Mouse (Mus musculus) hindbrain, embryonic 10.5 days (tissue): Measurements from ENCODE around the gene Amh. TPM values are rescaled to one million over a fixed set of nuclear protein-coding genes. Genes with fewer than 3 reads are reported as not detected.

ENCODE experiments used
- DNase-seq: peaks from one replicate; pipeline ENCODE4 v3.0.0-alpha.2; 2017; ENCODE audit warnings: low spot score
- H3K27ac ChIP-seq: fragments of 300-500 bp; sonication (generic); 2 replicates; pipeline ENCODE4 v1.5.1; 2016; ENCODE audit warnings: mild to moderate bottlenecking, moderate library complexity
- H3K27me3 ChIP-seq: fragments of 300-500 bp; sonication (generic); 2 replicates; pipeline ENCODE4 v1.6.1; 2016; ENCODE audit warnings: mild to moderate bottlenecking; ENCODE audit not compliant: poor library complexity, insufficient read depth, severe bottlenecking
- H3K36me3 ChIP-seq: fragments of 300-500 bp; sonication (generic); 2 replicates; pipeline ENCODE4 v1.6.1; 2016; ENCODE audit warnings: mild to moderate bottlenecking, moderate library complexity
- H3K4me1 ChIP-seq: fragments of 300-500 bp; sonication (generic); replicated peaks from 2 replicates; pipeline ENCODE4 v1.6.1; 2016; ENCODE audit warnings: mild to moderate bottlenecking
- H3K4me3 ChIP-seq: fragments of 300-500 bp; sonication (generic); 2 replicates; pipeline ENCODE4 v1.5.1; 2016; ENCODE audit warnings: mild to moderate bottlenecking, moderate library complexity
- H3K9me3 ChIP-seq: fragments of 300-500 bp; sonication (generic); 2 replicates; pipeline ENCODE4 v1.6.1; 2016; ENCODE audit warnings: mild to moderate bottlenecking, moderate library complexity
- whole genome bisulfite sequencing: fragments of 180-500 bp; shearing (Covaris S2); methylation state at CpG from one replicate; pipeline ENCODE4 v1.1.7; 2016; 5-methylcytosine and 5-hydroxymethylcytosine counted together
- polyA plus RNA-seq: library from polyadenylated mRNA; unstranded; fragments of >200 nt; fragmentation: Nextera tagmentation; extraction: Ambion mirVana; gene quantifications from 2 replicates; pipeline ENCODE4 v1.2.1, GENCODE M21; 2016

The Amh gene
- polyA plus RNA-seq, result 0.12 and 0.16 TPM in 2 replicates

DNA sequence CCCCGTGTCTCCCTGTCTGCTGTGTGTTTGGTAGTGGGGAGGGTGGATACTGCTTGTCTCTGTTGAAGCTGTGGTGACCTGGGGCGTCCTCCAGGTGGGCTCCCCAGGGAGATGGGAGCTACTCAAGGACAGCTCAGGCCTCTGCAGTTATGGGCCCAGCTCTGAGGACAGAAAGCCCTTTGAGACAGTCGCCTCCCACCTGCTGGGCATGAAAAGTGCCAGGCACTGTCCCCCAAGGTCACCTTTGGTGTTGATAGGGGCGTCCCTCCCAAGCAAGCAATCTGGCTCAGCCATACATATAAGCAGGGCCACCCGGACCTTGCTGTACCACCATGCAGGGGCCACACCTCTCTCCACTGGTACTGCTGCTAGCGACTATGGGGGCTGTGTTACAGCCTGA is at the start of gene Amh:
Amh (plus strand) TSS at position 328 of the 400 bp plus-strand sequence.
- H3K4me3 ChIP-seq, result peak within 1 kb of the TSS; percentile 66; the same call in 1 of the 2 replicates
- H3K27me3 ChIP-seq, result peaks cover 48% of the 10 kb centered on the region
- H3K27ac ChIP-seq, result no peak within 1 kb of the TSS
- peaks cover 63% of the 10 kb centered on the region for H3K36me3 ChIP-seq
- DNase-seq, result no peak
- 69% methylated on average over 6 of the region's 6 CpGs for WGBS
- no peaks in the 10 kb centered on the region for H3K9me3 ChIP-seq
- peaks cover 52% of the 10 kb centered on the region for H3K4me1 ChIP-seq

DNA sequence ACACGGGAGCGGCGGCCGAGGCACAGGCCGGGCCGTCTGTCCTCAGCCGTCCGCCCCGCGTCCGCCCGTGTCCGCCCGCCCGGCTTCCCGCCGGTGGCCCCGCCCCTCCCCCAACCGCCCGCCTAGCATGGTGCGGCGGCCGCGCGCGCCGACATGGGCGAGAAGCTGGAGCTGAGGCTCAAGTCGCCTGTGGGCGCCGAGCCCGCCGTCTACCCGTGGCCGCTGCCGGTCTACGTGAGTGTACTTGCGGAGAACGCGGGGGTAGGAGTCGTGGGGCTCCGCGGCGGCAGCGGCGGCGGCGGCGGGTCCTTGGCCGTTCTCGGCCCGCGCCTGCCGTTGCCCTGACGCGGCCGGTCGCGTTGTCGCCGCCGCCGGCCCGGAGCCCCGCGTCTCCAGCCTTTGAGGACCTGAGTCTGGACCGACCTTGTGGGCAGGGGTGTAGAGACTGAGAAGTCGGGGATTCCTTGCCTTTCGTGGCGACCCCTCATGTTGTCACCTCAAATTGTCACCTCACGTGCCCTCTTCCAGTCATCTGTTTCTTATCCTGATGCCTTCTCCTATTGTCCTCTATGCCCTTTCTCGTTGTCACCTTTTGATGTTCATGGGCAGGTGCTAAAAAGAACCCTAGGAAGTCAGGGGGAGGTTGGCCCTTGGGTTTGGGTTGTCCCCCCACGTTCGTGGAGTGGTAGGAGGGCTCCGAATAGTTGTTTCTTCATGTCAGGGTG is 49.6 kb upstream of the Amh start:
- DNase-seq, result no peak
- Histone ChIP-seq H3K4me1 (peaks cover 68% of the 10 kb centered on the region), H3K36me3 (no peaks in the 10 kb centered on the region), H3K9me3 (no peaks in the 10 kb centered on the region), H3K4me3 (peak overlapping the region; percentile 91), H3K27ac (peak overlapping the region; percentile 97), H3K27me3 (no peaks in the 10 kb centered on the region)
- under 1% methylated on average over 74 of the region's 75 CpGs for WGBS

DNA sequence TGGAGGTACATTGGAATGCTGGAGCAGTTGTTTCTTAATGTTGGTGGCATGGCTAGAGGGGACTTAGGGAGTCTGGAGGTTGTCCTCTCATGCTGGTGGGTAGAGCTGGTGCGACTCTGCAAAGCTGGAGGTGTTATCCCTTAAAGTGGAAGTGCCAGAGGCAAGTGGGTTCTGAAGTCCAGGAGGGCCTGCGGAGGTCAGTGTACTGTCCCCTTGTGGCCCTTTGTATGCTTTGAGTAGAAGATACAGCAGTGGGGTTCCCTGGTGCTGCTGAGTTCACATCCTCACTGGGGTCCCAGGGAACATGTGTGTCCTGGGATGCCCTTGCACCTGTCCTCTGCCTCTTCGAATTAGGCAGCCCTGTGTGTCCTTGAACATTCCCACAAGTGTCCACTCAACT is 48.9 kb upstream of the Amh start:
- Histone ChIP-seq H3K4me3 (peak overlapping the region; percentile 91), H3K27me3 (no peaks in the 10 kb centered on the region), H3K36me3 (no peaks in the 10 kb centered on the region), H3K9me3 (no peaks in the 10 kb centered on the region), H3K27ac (peak overlapping the region; percentile 97), H3K4me1 (peaks cover 74% of the 10 kb centered on the region)
- no peak for DNase-seq
- 36% methylated on average over 3 of the region's 3 CpGs for WGBS

- Histone ChIP-seq H3K27me3 (no peaks in the 10 kb centered on the region), H3K9me3 (no peaks in the 10 kb centered on the region), H3K36me3 (no peaks in the 10 kb centered on the region), H3K4me3 (peak overlapping the region; percentile 91), H3K4me1 (peaks cover 71% of the 10 kb centered on the region), H3K27ac (peak overlapping the region; percentile 97; the same call in 1 of the 2 replicates)
- DNase-seq, result no peak
- 72% methylated on average over 2 of the region's 2 CpGs for WGBS
These were observed 48.5 kb upstream of the Amh start for GRCm38 (mm10) chr10:80756509-80756908.

GRCm38 (mm10) chr10:80756967-80757366 is 48.1 kb upstream of the Amh start:
- H3K4me1 ChIP-seq, result peaks cover 66% of the 10 kb centered on the region
- H3K4me3 ChIP-seq, result peak overlapping the region; percentile 91
- H3K9me3 ChIP-seq, result no peaks in the 10 kb centered on the region
- 76% methylated on average over 4 of the region's 4 CpGs for WGBS
- DNase-seq, result no peak
- H3K27me3 ChIP-seq, result no peaks in the 10 kb centered on the region
- no peaks in the 10 kb centered on the region for H3K36me3 ChIP-seq
- 0 out of 2 replicates have a peak overlapping the region, but pooled peaks have one; percentile 97 for H3K27ac ChIP-seq

- Histone ChIP-seq H3K4me3 (peak overlapping the region; percentile 91), H3K27ac (no peak overlapping the region), H3K36me3 (peaks cover 4% of the 10 kb centered on the region; the same call in 1 of the 2 replicates), H3K27me3 (no peaks in the 10 kb centered on the region), H3K4me1 (peaks cover 58% of the 10 kb centered on the region), H3K9me3 (no peaks in the 10 kb centered on the region)
- 39% methylated on average over 5 of the region's 5 CpGs for WGBS
- peak; percentile 59 for DNase-seq
These were observed 47.3 kb upstream of the Amh start for GRCm38 (mm10) chr10:80757717-80758116.

DNA sequence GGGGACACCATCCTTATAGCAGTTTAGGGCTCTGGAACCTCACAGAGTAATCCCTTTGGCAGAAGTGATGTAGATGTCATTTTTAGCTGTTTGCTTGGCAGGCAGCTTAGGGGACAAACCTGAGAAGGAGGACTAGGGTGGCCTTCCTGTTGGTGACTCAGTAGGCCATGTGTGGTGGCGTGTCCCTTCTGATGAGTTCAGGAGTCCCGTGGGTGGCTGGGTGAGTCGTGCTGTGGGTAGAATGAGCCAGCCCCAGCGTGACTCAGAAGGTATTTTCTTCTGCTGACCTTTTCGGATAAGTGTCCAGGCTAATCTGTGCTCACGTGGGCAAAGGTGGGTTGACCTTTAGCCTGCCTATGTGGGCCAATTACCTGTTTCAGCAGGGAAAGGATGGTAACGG is 46.4 kb upstream of the Amh start:
- peaks cover 13% of the 10 kb centered on the region; the same call in 1 of the 2 replicates for H3K36me3 ChIP-seq
- H3K9me3 ChIP-seq, result no peaks in the 10 kb centered on the region
- no peaks in the 10 kb centered on the region for H3K27me3 ChIP-seq
- peak overlapping the region; percentile 7; the same call in 1 of the 2 replicates for H3K4me3 ChIP-seq
- H3K4me1 ChIP-seq, result peaks cover 63% of the 10 kb centered on the region
- WGBS, result 85% methylated on average over 7 of the region's 7 CpGs
- DNase-seq, result no peak
- no peak overlapping the region for H3K27ac ChIP-seq

DNA sequence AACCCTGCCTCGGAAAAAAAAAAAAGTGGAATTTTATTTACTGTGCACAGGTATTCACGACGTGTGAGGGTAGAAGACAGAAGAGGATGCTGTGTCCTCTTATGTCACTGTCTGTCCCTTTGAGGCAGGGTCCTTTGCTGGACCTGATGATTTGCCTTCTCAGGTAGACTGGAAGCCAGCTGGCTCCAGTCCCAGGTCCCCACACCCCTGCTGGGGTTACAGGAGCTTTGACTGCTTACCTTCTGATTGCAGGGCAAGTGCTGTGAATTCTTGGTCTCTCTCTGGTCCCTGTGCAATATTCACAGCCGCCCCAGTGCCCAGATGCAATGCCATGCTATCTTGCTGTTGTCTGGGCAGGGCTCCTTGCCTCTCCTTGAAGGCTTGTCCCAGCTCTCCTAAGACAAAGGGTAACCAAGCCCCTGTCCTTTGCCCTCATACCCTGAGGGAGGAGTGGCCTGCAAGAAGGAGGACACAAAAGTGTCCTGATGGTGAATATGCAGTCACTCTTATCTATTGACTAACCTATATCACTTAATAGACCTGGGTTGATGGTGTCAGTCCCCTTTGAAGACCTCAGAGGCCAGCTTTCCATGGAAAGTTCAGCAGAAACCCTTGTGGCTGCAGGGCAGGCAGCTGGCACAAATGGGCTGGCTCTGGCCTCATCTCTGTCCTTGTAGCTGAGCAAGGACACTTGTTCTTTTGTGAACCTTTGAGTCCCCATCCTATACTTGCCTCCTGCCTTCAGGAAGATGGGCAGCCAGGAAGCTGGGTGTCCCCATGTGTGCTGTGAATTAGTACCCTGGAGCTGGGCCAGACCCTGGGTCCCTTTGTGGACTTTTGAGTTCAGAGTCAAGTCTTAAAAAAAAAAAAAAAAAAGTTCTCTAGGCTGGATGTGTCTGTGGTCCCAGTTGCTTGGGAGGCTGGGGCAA is 44.2 kb upstream of the Amh start:
- no peak for DNase-seq
- Histone ChIP-seq H3K27me3 (no peaks in the 10 kb centered on the region), H3K9me3 (no peaks in the 10 kb centered on the region), H3K27ac (no peak overlapping the region), H3K4me1 (peaks cover 55% of the 10 kb centered on the region), H3K36me3 (peaks cover 35% of the 10 kb centered on the region), H3K4me3 (no peak overlapping the region)
- 87% methylated on average over 4 of the region's 4 CpGs for WGBS

DNA sequence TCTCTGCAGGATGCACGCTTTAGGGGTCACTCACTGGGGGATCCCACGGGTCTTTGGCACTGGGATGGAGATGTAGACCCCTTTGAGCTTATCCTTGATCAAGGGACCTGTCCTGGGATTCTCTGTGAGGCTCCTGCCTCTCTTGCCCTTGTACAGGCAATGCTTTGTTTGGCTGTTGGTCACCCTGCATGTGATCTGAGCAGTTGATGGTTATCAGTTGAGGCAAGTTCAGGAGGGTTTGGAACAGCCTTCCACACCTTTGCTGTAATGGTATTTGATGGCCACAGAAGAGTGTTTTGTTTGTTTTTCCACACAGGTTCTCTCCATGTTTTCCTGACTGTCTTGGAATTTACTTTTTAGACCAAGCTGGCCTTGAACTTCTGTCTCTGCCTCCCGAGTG is 43.2 kb upstream of the Amh start:
- Histone ChIP-seq H3K9me3 (no peaks in the 10 kb centered on the region), H3K36me3 (peaks cover 45% of the 10 kb centered on the region), H3K4me3 (no peak overlapping the region), H3K27ac (no peak overlapping the region), H3K27me3 (no peaks in the 10 kb centered on the region), H3K4me1 (peaks cover 53% of the 10 kb centered on the region)
- 75% methylated on average over 3 of the region's 3 CpGs for WGBS
- DNase-seq, result no peak

DNA sequence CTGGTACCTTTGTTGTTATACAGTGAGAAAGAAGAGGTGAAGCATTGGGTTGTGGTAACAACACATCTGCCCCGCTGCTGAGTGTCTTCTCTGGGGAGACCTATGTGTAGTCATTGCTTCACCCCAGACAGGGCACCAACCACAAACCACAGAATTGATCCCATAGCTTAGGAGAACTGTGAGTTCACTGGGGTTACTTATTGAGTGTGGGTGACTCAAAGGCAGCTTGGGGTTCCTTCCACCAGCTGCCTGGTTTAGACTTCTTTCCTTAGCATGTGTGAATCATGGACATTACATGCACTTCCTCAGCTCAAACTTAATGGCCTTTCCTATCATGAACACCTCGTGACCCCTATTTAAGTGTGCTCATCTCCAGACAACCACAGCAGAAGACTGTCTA is 41.5 kb upstream of the Amh start:
- 88% methylated on average over 2 of the region's 2 CpGs for WGBS
- Histone ChIP-seq H3K27me3 (no peaks in the 10 kb centered on the region), H3K36me3 (peaks cover 60% of the 10 kb centered on the region), H3K4me1 (peaks cover 36% of the 10 kb centered on the region), H3K27ac (no peak overlapping the region), H3K4me3 (no peak overlapping the region), H3K9me3 (no peaks in the 10 kb centered on the region)
- no peak for DNase-seq

DNA sequence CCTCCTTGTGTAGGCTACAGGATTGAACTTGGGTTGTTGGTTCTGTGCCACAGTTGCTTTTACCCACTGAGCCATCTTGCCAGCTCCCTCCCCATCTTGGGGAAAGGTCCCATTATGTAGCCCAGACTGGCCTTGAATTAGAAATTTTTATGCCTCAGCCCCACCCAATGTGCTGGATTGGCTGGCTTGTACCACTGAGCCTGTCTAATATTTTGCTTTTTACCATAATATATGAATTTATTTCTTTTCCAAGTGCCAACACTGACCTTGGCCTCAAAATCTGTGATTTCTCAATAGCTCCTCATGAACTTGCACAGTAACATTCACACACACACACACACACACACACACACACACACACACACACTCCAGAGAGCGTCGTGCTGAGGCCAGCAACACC is 39.3 kb upstream of the Amh start:
- Histone ChIP-seq H3K36me3 (peaks cover 82% of the 10 kb centered on the region), H3K27ac (no peak overlapping the region), H3K9me3 (no peaks in the 10 kb centered on the region), H3K4me1 (peaks cover 16% of the 10 kb centered on the region), H3K27me3 (no peaks in the 10 kb centered on the region), H3K4me3 (no peak overlapping the region)
- no peak for DNase-seq
- 89% methylated on average over 2 of the region's 2 CpGs for WGBS

DNA sequence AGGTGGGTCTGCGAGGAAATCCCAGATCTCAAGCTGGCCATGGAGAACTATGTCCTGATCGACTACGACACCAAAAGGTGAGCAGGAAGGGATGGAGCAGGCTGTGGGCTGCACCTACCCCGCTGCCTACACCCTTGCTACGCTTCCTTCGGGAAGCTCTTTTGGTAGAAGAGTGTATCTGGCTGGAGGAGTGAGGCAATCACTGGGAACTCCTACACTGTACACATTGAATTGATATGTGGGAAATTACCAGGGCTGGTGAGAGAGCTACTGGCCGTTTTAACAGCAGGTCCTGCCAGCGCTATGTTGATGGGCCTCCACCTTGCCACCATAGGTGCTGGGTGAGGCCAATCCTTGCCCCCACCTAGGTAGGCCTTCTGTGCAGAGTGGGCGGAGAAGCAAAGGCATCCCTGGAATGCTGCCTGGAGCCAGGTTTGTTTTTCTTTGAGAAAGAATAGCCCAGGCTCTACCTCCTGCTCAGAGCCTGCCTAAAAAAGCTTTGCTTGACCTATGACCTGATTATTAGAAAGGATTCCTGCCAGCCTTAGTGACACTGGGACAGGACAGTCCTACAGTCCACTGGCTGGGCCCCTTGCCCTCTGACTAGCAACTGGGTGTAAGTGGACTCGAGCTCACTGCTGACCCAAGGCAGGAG is 38.8 kb upstream of the Amh start:
- H3K9me3 ChIP-seq, result no peaks in the 10 kb centered on the region
- H3K27ac ChIP-seq, result no peak overlapping the region
- H3K4me3 ChIP-seq, result no peak overlapping the region
- H3K36me3 ChIP-seq, result peaks cover 88% of the 10 kb centered on the region
- 76% methylated on average over 10 of the region's 10 CpGs for WGBS
- H3K27me3 ChIP-seq, result no peaks in the 10 kb centered on the region
- no peak for DNase-seq
- peaks cover 12% of the 10 kb centered on the region for H3K4me1 ChIP-seq
